Mouse (Mus musculus) ES-Bruce4 (cell line): Measurements from ENCODE around the gene Atp1a1.

Experiments
- CTCF ChIP-seq: IDR thresholded peaks from one replicate; pipeline ENCODE4 v1.8.1; 2011; ENCODE audit warnings: low read depth, low read length
- POLR2A ChIP-seq: IDR thresholded peaks from one replicate; pipeline ENCODE4 v1.8.1; 2011; ENCODE audit warnings: low read length; ENCODE audit not compliant: insufficient read depth

DNA sequence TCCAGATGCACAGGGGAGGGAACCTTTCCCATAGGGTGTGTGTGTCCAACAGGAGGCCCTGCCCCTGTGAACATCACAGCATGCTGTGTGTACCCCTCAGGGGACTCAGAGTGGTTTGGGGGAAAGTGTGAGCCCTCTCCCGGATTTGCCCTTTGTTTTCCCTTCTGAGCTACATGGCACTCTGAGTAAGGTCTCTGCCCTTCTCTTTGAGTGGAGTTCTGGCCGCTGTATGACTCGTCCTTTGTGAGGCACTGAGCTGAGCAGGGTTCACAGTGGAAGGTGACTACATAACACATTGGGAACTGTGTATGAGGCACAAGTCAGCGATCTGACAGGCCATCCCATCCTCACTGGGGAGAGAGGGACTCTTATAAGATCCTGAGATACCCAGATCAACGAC, 31.5 kb downstream of the Atp1a1 start:
- no peak for TF ChIP-seq POLR2A
- no peak for TF ChIP-seq CTCF
